Mouse (Mus musculus) cerebellum, adult 11 months (tissue): ENCODE measurements around the gene Art3.
A peak's percentile ranks its signal among the peaks of the same experiment; 100 is the strongest.
"Not testable (repeated sequence)": the region's sequence is repeated elsewhere in the genome, so short reads cannot be mapped to it uniquely, and the experiment has no call there.

Experiments
- DNase-seq: peaks from one replicate; pipeline ENCODE4 v3.0.0; 2022

Gene Art3

GRCm38 (mm10) chr5:92340606-92341005 lies 9.0 kb downstream of the Art3 start:
- DNase-seq = no peak

GRCm38 (mm10) chr5:92345006-92345405 lies 13.4 kb downstream of the Art3 start:
- no peak for DNase-seq

- DNase-seq = no peak
Observed at GRCm38 (mm10) chr5:92348794-92349413, 17.3 kb downstream of the Art3 start, which contains the start of gene Cxcl10. Cxcl10 (minus strand) TSS chr5:92348889.

- no peak for DNase-seq
Observed at GRCm38 (mm10) chr5:92349731-92350130, 18.1 kb downstream of the Art3 start.

- DNase-seq = not testable (repeated sequence)
Observed at GRCm38 (mm10) chr5:92352716-92353115, 21.1 kb downstream of the Art3 start.

GRCm38 (mm10) chr5:92353517-92353916 lies 21.9 kb downstream of the Art3 start:
- no peak for DNase-seq

- DNase-seq = no peak
Observed at GRCm38 (mm10) chr5:92358033-92358432, 26.4 kb downstream of the Art3 start.

GRCm38 (mm10) chr5:92358767-92359455 lies 27.3 kb downstream of the Art3 start:
- no peak for DNase-seq

GRCm38 (mm10) chr5:92363179-92363578 lies 31.6 kb downstream of the Art3 start:
- DNase-seq = no peak

GRCm38 (mm10) chr5:92364011-92364410 lies 32.4 kb downstream of the Art3 start:
- DNase-seq = no peak

- DNase-seq = no peak
Observed at GRCm38 (mm10) chr5:92365146-92365705, 33.6 kb downstream of the Art3 start.

- DNase-seq = no peak
Observed at GRCm38 (mm10) chr5:92366565-92366964, 34.9 kb downstream of the Art3 start.

GRCm38 (mm10) chr5:92368392-92368791 lies 36.8 kb downstream of the Art3 start:
- peak; percentile 49 for DNase-seq

GRCm38 (mm10) chr5:92369151-92369994 lies 37.7 kb downstream of the Art3 start:
- DNase-seq = peak; percentile 58

- no peak for DNase-seq
Observed at GRCm38 (mm10) chr5:92370392-92370791, 38.8 kb downstream of the Art3 start.

- no peak for DNase-seq
Observed at GRCm38 (mm10) chr5:92370891-92371290, 39.3 kb downstream of the Art3 start.

- no peak for DNase-seq
Observed at GRCm38 (mm10) chr5:92371361-92371976, 39.8 kb downstream of the Art3 start.

GRCm38 (mm10) chr5:92372605-92373004 lies 41.0 kb downstream of the Art3 start:
- no peak for DNase-seq

GRCm38 (mm10) chr5:92374721-92375142 lies 43.1 kb downstream of the Art3 start:
- no peak for DNase-seq

GRCm38 (mm10) chr5:92375368-92375767 lies 43.7 kb downstream of the Art3 start:
- DNase-seq = no peak

- no peak for DNase-seq
Observed at GRCm38 (mm10) chr5:92376795-92377405, 45.3 kb downstream of the Art3 start.
